Mouse (Mus musculus) midbrain, embryonic 12.5 days (tissue): ENCODE results near the gene Lrrc1. TPM values are rescaled to one million over a fixed set of nuclear protein-coding genes. Genes with fewer than 3 reads are reported as not detected.
"Not testable (repeated sequence)": the region's sequence is repeated elsewhere in the genome, so short reads cannot be mapped to it uniquely, and the experiment has no call there.

Experiments used
- ATAC-seq: fragments of 200-750 bp; cut with Nextera tagmentation; 2 replicates; pipeline ENCODE4 v1.8.0; 2017; ENCODE audit warnings: low read depth, moderate TSS enrichment, moderate library complexity; ENCODE audit not compliant: low FRiP score
- H3K27ac ChIP-seq: fragments of 300-500 bp; sonication (generic); replicated peaks from 2 replicates; pipeline ENCODE4 v1.5.1; 2016; ENCODE audit warnings: mild to moderate bottlenecking
- H3K27me3 ChIP-seq: fragments of 300-500 bp; sonication (generic); 2 replicates; pipeline ENCODE4 v1.6.1; 2016; ENCODE audit warnings: mild to moderate bottlenecking
- H3K36me3 ChIP-seq: fragments of 300-500 bp; sonication (generic); 2 replicates; pipeline ENCODE4 v1.6.1; 2016
- H3K4me1 ChIP-seq: fragments of 300-500 bp; sonication (generic); 2 replicates; pipeline ENCODE4 v1.6.1; 2016
- H3K4me2 ChIP-seq: fragments of 300-500 bp; sonication (generic); replicated peaks from 2 replicates; pipeline ENCODE4 v1.6.1; 2016; ENCODE audit warnings: mild to moderate bottlenecking, moderate library complexity
- H3K4me3 ChIP-seq: fragments of 300-500 bp; sonication (generic); 2 replicates; pipeline ENCODE4 v1.5.1; 2016; ENCODE audit warnings: mild to moderate bottlenecking
- H3K9ac ChIP-seq: fragments of 300-500 bp; sonication (generic); replicated peaks from 2 replicates; pipeline ENCODE4 v1.6.1; 2016; ENCODE audit warnings: mild to moderate bottlenecking, moderate library complexity
- H3K9me3 ChIP-seq: fragments of 300-500 bp; sonication (generic); 2 replicates; pipeline ENCODE4 v1.6.1; 2016; ENCODE audit warnings: mild to moderate bottlenecking
- WGBS: fragments of 180-500 bp; shearing (Covaris S2); methylation state at CpG from one replicate; pipeline ENCODE4 v1.1.7; 2016; 5-methylcytosine and 5-hydroxymethylcytosine counted together
- polyA plus RNA-seq: library from polyadenylated mRNA; unstranded; fragments of >200 nt; fragmentation: Nextera tagmentation; extraction: Ambion mirVana; gene quantifications from 2 replicates; pipeline ENCODE4 v1.2.1, GENCODE M21; 2016

Gene Lrrc1
- 6.9 and 7.9 TPM in 2 replicates for polyA plus RNA-seq

GRCm38 (mm10) chr9:77544354-77545067 lies at the start of gene Lrrc1:
Gene Lrrc1, minus strand, starts transcription at chr9:77544870.
- H3K27me3 ChIP-seq, result peaks cover 32% of the 10 kb centered on the region
- peak within 1 kb of the TSS; percentile 69 for H3K27ac ChIP-seq
- peaks cover 25% of the 10 kb centered on the region for H3K4me1 ChIP-seq
- H3K36me3 ChIP-seq, result no peaks in the 10 kb centered on the region
- under 1% methylated on average over 88 of the region's 88 CpGs for WGBS
- peak within 1 kb of the TSS; percentile 81 for H3K4me3 ChIP-seq
- H3K9ac ChIP-seq, result peak within 1 kb of the TSS; percentile 71
- no peaks in the 10 kb centered on the region for H3K9me3 ChIP-seq
- peak; percentile 93 for ATAC-seq
- peak within 1 kb of the TSS; percentile 97 for H3K4me2 ChIP-seq

GRCm38 (mm10) chr9:77592423-77592822 lies 47.8 kb upstream of the Lrrc1 start:
- Histone ChIP-seq H3K27me3 (peaks cover 3% of the 10 kb centered on the region; the same call in 1 of the 2 replicates), H3K36me3 (no peaks in the 10 kb centered on the region), H3K4me1 (peaks cover 17% of the 10 kb centered on the region), H3K27ac (no peak overlapping the region), H3K9ac (no peak overlapping the region; the same call in 1 of the 2 replicates), H3K4me3 (no peak overlapping the region), H3K4me2 (no peak overlapping the region), H3K9me3 (no peaks in the 10 kb centered on the region)
- 35% methylated on average over 4 of the region's 4 CpGs for WGBS
- no peak for ATAC-seq

DNA sequence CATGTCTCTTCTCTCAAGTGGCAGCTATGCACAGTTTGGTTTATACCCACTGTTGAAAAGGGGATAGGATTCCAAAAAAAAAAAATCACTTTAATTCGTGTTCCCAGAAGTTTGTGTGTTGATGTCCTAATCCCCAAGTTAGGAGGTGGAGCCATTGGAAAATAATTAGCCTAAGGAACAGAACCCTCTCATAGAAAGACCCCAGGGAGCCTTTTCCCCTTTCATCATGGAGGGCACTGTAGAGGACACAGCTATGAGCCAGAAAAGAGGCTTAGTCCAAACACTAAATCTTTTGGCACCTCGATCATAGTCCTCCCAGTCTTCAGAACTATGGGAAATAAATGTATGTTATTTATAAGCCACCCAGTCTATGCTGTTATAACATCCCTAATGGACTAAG lies 44.8 kb upstream of the Lrrc1 start:
- Histone ChIP-seq H3K27me3 (no peaks in the 10 kb centered on the region; the same call in 1 of the 2 replicates), H3K27ac (no peak overlapping the region), H3K9ac (no peak overlapping the region), H3K4me1 (peaks cover 14% of the 10 kb centered on the region), H3K4me2 (no peak overlapping the region), H3K4me3 (no peak overlapping the region), H3K9me3 (no peaks in the 10 kb centered on the region), H3K36me3 (no peaks in the 10 kb centered on the region)
- no peak for ATAC-seq
- WGBS, result 22% methylated on average over 2 of the region's 2 CpGs

DNA sequence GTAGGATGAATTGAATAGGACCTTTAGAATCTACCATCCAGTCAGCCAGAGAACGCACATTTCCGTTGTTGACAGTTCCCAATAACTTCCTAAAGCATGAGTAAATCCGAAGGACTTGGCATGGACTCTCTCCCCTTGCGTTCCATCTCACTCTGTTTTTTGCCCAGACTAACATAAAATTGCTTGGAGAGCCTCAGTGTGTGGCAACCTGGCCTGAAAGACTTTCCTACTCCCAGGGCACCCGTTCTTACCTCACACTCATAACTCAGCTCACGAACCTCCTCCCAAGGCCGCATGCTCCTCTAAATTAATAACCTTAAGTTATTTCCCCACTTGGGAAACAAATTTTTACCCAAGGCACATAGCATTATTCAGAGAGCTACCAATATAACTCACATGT lies 42.9 kb upstream of the Lrrc1 start:
- Histone ChIP-seq H3K9ac (no peak overlapping the region), H3K27me3 (no peaks in the 10 kb centered on the region; the same call in 1 of the 2 replicates), H3K36me3 (no peaks in the 10 kb centered on the region), H3K27ac (no peak overlapping the region), H3K4me1 (peaks cover 11% of the 10 kb centered on the region), H3K4me3 (no peak overlapping the region), H3K4me2 (no peak overlapping the region), H3K9me3 (no peaks in the 10 kb centered on the region)
- ATAC-seq, result no peak
- 64% methylated on average over 7 of the region's 7 CpGs for WGBS

GRCm38 (mm10) chr9:77586806-77587591 lies 42.3 kb upstream of the Lrrc1 start:
- 43% methylated on average over 6 of the region's 6 CpGs for WGBS
- H3K4me1 ChIP-seq, result peaks cover 7% of the 10 kb centered on the region; the same call in 1 of the 2 replicates
- no peak for ATAC-seq

GRCm38 (mm10) chr9:77584746-77585145 lies 40.1 kb upstream of the Lrrc1 start:
- peaks cover 7% of the 10 kb centered on the region; the same call in 1 of the 2 replicates for H3K4me1 ChIP-seq
- H3K36me3 ChIP-seq, result no peaks in the 10 kb centered on the region
- H3K9me3 ChIP-seq, result no peaks in the 10 kb centered on the region
- ATAC-seq, result no peak
- no peak overlapping the region for H3K4me2 ChIP-seq
- no peak overlapping the region for H3K9ac ChIP-seq
- no peaks in the 10 kb centered on the region for H3K27me3 ChIP-seq
- no peak overlapping the region for H3K27ac ChIP-seq
- no peak overlapping the region for H3K4me3 ChIP-seq
- 96% methylated on average over 6 of the region's 6 CpGs for WGBS

More at GRCm38 (mm10) chr9:77586806-77587591, 42.3 kb upstream of the Lrrc1 start:
- Histone ChIP-seq H3K4me3 (no peak overlapping the region), H3K9me3 (no peaks in the 10 kb centered on the region), H3K27ac (no peak overlapping the region), H3K9ac (no peak overlapping the region), H3K4me2 (no peak overlapping the region), H3K36me3 (no peaks in the 10 kb centered on the region), H3K27me3 (no peaks in the 10 kb centered on the region)

DNA sequence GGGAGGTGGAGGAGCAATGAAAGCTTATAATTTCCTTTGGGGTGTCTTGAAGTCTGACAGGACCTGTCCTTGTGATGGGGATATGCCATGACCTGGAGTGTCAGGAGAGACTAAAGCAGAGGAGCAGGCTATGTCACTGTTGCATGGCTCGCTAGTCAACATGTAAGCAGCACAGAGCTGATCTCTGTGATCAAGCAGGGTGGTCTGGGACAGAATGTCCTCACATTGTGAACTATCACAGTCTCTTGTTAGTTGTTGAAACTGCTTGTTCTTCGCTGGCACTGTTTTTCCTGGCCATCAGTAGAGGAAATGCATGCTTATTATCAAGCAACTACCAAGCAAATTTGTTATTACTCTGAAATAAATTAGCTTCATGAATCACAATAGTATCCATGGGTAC lies 38.6 kb upstream of the Lrrc1 start:
- Histone ChIP-seq H3K27ac (no peak overlapping the region), H3K36me3 (no peaks in the 10 kb centered on the region), H3K27me3 (no peaks in the 10 kb centered on the region), H3K9ac (no peak overlapping the region), H3K4me3 (no peak overlapping the region), H3K4me2 (no peak overlapping the region), H3K4me1 (peaks cover 7% of the 10 kb centered on the region; the same call in 1 of the 2 replicates), H3K9me3 (no peaks in the 10 kb centered on the region)
- ATAC-seq, result no peak
- WGBS, result 47% methylated on average over 2 of the region's 2 CpGs

- H3K4me1 ChIP-seq, result no peaks in the 10 kb centered on the region
- no peak for ATAC-seq
- H3K9ac ChIP-seq, result no peak overlapping the region
- H3K27me3 ChIP-seq, result no peaks in the 10 kb centered on the region
- H3K4me3 ChIP-seq, result no peak overlapping the region
- no peaks in the 10 kb centered on the region for H3K36me3 ChIP-seq
- WGBS, result 68% methylated on average over 3 of the region's 3 CpGs
- no peaks in the 10 kb centered on the region for H3K9me3 ChIP-seq
- no peak overlapping the region for H3K27ac ChIP-seq
- no peak overlapping the region for H3K4me2 ChIP-seq
These were observed 35.2 kb upstream of the Lrrc1 start for GRCm38 (mm10) chr9:77579827-77580226.

DNA sequence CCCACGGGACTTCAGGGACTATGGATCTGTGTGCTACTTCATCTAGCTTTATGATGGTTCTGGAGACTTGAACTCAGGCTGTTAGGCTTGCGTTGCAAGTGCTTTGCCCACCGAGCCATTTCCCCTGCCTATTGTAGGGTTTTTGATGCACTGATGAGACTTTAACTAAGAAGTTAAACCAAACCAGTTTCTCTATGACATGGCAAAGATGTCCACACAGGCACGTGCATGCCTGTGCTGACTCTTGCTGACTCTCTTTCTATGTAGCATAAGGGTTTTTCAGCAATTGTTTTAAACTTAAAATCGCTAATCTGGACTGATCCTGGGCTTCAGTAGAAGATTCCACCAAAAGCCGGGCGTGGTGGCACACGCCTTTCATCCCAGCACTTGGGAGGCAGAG lies 33.3 kb upstream of the Lrrc1 start:
- ATAC-seq, result no peak
- H3K36me3 ChIP-seq, result no peaks in the 10 kb centered on the region
- H3K4me2 ChIP-seq, result no peak overlapping the region
- H3K27me3 ChIP-seq, result no peaks in the 10 kb centered on the region
- H3K9ac ChIP-seq, result no peak overlapping the region
- 95% methylated on average over 8 of the region's 8 CpGs for WGBS
- H3K9me3 ChIP-seq, result no peaks in the 10 kb centered on the region
- no peaks in the 10 kb centered on the region for H3K4me1 ChIP-seq
- H3K27ac ChIP-seq, result no peak overlapping the region
- no peak overlapping the region for H3K4me3 ChIP-seq

DNA sequence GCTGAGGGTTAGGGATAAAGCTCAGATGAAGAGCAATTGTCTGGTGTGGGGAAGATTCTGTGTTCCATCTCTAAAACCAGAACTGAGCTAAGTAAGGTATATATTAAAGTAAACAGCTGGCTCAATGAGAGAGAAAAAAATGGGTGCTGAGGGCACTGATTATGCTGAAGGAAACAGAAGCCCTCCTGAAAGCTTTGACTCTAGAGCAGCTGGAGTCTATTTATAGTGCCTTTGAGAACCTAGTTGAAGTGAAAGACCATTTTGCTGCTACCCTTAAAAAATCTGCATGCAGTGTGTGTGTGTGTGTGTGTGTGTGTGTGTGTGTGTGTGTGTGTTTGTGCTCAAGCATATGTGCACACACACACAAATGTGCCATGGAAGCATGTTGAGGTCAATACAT lies 32.7 kb upstream of the Lrrc1 start:
- H3K27ac ChIP-seq, result no peak overlapping the region
- no peak overlapping the region for H3K9ac ChIP-seq
- no peaks in the 10 kb centered on the region for H3K9me3 ChIP-seq
- H3K27me3 ChIP-seq, result no peaks in the 10 kb centered on the region
- no peak overlapping the region for H3K4me3 ChIP-seq
- no peak for ATAC-seq
- no peaks in the 10 kb centered on the region for H3K4me1 ChIP-seq
- H3K36me3 ChIP-seq, result no peaks in the 10 kb centered on the region
- no peak overlapping the region for H3K4me2 ChIP-seq

DNA sequence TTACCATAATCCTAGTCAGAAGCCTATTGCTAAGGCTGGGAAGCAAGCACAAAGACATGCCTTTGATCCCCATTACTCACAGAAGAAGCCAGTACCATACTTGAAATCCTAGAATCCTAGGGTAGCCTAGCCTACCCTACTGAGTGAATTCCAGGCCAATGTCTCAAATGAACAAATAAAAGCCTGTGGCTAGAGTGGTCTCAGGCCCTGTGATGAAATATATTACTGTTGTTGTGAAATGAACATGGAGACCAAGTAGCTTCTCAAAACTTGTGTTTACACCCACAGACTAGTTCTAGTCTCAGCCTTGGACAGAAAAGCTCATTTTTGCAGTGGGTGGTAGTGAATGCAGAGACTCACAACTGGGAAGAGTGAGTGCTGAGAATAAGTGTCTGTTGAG lies 31.6 kb upstream of the Lrrc1 start:
- no peaks in the 10 kb centered on the region for H3K4me1 ChIP-seq
- H3K36me3 ChIP-seq, result no peaks in the 10 kb centered on the region
- no peak overlapping the region for H3K27ac ChIP-seq
- no peak overlapping the region for H3K4me2 ChIP-seq
- H3K27me3 ChIP-seq, result 0 out of 2 replicates have a peak, but pooled peaks cover 5% of the 10 kb centered on the region
- no peak overlapping the region for H3K9ac ChIP-seq
- H3K4me3 ChIP-seq, result no peak overlapping the region
- no peak for ATAC-seq
- H3K9me3 ChIP-seq, result no peaks in the 10 kb centered on the region

GRCm38 (mm10) chr9:77574996-77575395 lies 30.3 kb upstream of the Lrrc1 start:
- not testable (repeated sequence) for H3K27ac ChIP-seq, H3K4me2 ChIP-seq, H3K9ac ChIP-seq, H3K36me3 ChIP-seq, H3K9me3 ChIP-seq, H3K4me1 ChIP-seq, H3K4me3 ChIP-seq, ATAC-seq, H3K27me3 ChIP-seq
- WGBS, result 27% methylated on average over 4 of the region's 4 CpGs
